Mouse (Mus musculus): ENCODE data around the gene Bcs1l. TPM values are rescaled to one million over a fixed set of nuclear protein-coding genes. Genes with fewer than 3 reads are reported as not detected.

Gene Bcs1l
- 6.5 TPM for total RNA-seq (2023)

GRCm38 (mm10) chr1:74587773-74588445, at the start of gene Bcs1l, which contains the start of gene Zfp142:
TSS of gene Bcs1l (plus strand) at chr1:74588289.
TSS of gene Zfp142 (minus strand) at chr1:74588246.

GRCm38 (mm10) chr1:74542451-74542961, 45.6 kb upstream of the Bcs1l start, which contains the start of gene Plcd4:
TSS of gene Plcd4 (plus strand) at chr1:74542888.

GRCm38 (mm10) chr1:74544184-74544583, 43.9 kb upstream of the Bcs1l start, which contains the start of gene Usp37:
TSS of gene Usp37 (minus strand) at chr1:74544284.

GRCm38 (mm10) chr1:74601267-74601962, 13.3 kb downstream of the Bcs1l start, which contains the start of the genes Rnf25 and Stk36:
TSS of gene Rnf25 (minus strand) at chr1:74601397.
TSS of gene Stk36 (plus strand) at chr1:74601445.

Other genes starting within 250 kb of the Bcs1l start
- gene Catip, start 226.2 kb upstream of the Bcs1l start, total RNA-seq (2023): not detected
- gene Slc11a1, start 213.1 kb upstream of the Bcs1l start, total RNA-seq (2023): 3.2 TPM
- 93.9 TPM for gene Ctdsp1, start 196.8 kb upstream of the Bcs1l start, total RNA-seq (2023)
- 2.2 TPM for gene Vil1, start 178.9 kb upstream of the Bcs1l start, total RNA-seq (2023)
- 27.1 TPM for gene Cnot9, start 82.2 kb upstream of the Bcs1l start, total RNA-seq (2023)
- gene Plcd4, start 45.4 kb upstream of the Bcs1l start, total RNA-seq (2023): 0.88 TPM
- gene Usp37, start 44.0 kb upstream of the Bcs1l start, total RNA-seq (2023): 33.8 TPM
- gene Zfp142, start within 50 bp of the Bcs1l start, total RNA-seq (2023): 45.9 TPM
- 31.7 TPM for gene Rnf25, start 13.1 kb downstream of the Bcs1l start, total RNA-seq (2023)
- gene Stk36, start 13.2 kb downstream of the Bcs1l start, total RNA-seq (2023): not detected
- 54.8 TPM for gene Ttll4, start 73.5 kb downstream of the Bcs1l start, total RNA-seq (2023)
- gene Cyp27a1, start 125.3 kb downstream of the Bcs1l start, total RNA-seq (2023): 3.5 TPM
- gene Prkag3, start 160.9 kb downstream of the Bcs1l start, total RNA-seq (2023): not detected
- not detected for gene Wnt6, start 183.6 kb downstream of the Bcs1l start, total RNA-seq (2023)
- 0.62 TPM for gene Wnt10a, start 203.2 kb downstream of the Bcs1l start, total RNA-seq (2023)